Mouse (Mus musculus) liver, adult (tissue): Measurements from ENCODE around the gene Grap2.

Source experiments
- GATA4 ChIP-seq: IDR thresholded peaks from 2 replicates; pipeline ENCODE4 v1.6.1; 2014; ENCODE audit warnings: mild to moderate bottlenecking, low read length; ENCODE audit not compliant: insufficient replicate concordance

The Grap2 gene

DNA sequence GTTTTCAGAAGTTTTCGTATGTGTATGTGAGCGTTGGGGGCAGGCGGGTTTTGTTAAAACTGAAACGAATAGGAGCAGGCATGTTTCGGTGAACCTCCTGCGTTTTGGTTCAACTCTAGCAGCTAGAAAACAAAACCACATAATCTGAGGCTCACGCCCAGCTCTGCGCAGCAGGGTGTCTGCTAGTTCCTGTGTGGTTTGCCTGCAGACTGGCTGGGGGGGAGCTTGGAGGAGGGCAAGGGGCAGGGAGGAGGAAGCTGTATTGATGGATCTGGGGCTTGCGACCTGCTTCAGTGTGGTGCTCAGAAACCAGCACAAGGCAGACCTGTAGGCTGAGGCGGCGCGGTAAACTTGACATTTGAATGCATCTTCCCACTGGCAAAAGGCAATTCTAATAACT is at the start of gene Grap2:
Gene Grap2 (plus strand): TSS at position 304 of the 400 bp plus-strand sequence.
- no peak for TF ChIP-seq GATA4

DNA sequence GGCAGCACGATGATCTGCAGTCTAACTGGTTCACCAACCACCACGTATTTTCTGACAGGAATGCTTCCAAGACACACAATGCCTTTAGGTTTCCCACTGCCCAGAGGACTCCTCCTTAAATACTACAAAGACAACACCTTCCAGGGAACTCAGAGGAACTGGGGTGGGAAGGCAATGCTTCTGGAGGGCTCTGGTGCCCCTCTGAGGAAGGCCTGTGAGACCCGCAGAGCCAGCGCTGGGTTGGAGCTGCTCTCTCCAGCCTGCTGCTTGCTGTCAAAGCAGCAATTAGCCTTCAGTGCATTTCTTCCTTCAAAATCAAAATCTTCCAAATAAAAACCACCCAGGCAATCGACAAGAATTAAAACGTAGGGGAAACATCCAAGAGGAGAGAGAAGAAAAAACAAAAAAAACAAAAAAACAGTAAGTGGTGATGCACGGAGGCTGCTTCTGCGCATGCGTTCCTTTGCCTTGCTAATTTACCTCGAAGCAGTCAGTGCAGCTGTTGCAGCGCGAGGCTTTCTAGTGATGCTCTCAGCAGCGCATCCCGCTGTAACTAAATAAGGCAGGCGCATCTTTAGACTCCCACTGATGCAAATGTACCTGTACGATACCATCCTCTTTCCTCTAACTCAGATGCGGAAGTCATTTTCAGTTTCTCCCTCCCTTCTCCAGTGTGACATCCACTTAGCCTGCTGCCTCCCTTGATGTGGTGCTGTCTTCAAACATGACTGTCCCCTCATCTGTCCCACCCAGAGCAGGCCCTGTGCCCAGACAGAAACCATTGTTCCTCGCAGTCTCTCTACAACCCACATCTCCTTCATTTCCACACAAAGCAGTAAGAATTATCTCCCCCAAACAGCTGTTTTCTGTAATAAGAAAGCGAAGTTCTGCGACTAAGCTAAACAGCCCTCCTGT is 42.2 kb upstream of the Grap2 start:
- no peak for TF ChIP-seq GATA4

GRCm38 (mm10) chr15:80531026-80531425 is 41.4 kb upstream of the Grap2 start:
- no peak for TF ChIP-seq GATA4

DNA sequence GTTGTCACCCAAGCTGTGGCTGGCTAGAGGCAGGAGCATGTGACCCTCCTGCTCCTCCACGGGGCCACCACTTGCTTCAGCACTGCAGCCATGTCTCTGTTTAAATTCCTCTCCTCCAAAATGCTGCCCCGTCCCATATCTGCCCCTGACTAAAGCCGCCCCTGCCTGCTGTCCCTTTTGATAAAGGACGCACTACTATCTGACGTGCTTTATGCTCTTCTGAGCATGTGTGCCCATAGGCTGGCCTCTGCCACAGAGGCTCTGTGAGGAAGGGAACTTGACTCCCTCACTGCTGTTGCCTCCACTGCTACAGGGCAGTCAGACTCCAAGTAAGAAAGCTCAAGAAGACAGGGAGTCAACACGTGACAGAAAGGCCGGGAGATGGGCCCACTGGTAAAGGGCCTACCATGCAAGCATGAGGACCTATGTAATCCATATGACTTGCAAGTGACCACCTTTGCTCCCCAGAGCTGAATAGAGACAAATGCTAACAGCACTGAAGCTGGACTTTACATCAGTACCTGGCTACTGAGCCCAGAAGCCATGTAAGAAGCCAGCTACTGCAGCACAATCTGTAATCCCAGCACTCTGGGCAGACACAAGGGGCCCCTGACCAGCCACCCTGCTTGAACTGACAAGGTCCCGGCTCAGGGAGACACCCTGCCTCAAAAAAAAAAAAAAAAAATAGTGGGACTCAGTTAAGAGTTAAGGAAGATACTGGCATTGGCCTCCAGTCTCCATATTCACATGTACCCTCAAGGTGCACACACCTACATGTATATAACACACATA is 39.9 kb upstream of the Grap2 start:
- no peak for TF ChIP-seq GATA4

DNA sequence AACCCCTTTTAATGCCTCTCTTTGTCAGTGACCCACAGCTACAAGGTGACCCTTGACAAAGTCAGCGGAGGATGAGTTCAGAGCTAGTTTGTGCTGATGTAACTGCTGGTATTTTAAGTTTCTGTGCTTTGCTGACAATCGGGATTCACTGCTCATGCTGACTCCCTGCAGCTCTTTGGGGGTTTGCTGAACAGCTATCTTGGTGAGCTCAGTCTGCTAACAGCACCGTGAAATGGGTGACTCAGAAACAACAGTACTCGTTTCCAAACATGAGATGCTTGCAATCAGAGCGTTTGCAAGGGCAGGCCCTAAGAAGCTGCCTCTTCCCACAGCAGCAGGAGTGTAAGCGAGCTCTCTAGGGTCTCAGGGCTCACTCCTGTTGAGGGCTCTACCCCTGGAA is 39.1 kb upstream of the Grap2 start:
- TF ChIP-seq GATA4, result no peak

DNA sequence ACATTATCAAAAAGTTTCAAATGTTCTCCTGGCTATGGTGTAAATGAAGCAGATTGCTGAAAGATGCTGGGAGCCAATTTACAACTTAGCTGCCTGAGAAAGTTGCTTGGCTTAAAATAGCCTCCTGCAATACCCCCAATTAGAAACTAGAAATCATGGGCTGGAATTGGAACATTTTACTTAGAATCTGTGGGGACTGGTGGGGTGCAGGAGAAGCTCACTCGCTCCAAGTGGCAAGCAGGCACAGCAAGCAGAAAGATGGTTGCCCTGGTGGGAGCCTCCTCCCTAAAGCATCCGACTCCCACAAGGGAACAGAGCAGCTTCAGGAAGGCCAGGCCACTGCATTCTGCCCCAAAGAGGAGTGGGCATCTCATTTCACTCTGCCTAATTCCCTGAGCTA is 36.3 kb upstream of the Grap2 start:
- no peak for TF ChIP-seq GATA4

DNA sequence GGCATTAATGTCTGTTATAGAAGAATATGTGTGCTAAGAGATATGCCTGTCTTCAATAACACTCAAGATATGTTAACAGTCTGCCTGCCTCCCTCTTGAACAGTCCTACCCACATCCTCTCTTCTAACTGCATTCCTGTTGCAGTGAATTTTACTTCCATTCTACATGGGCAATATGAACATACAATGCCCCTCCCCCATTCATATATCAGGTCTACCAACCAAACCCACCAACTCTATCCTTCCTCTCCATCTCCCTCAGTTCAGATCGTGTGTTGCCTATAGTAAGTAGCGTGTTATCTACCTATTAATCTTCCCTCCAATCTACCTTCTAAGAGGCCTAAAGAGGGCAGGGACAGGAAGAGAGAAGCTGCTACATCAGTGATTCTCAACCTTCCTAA is 34.3 kb upstream of the Grap2 start:
- no peak for TF ChIP-seq GATA4

GRCm38 (mm10) chr15:80538671-80539340 is 33.6 kb upstream of the Grap2 start:
- TF ChIP-seq GATA4, result no peak

GRCm38 (mm10) chr15:80544115-80544514 is 28.3 kb upstream of the Grap2 start:
- no peak for TF ChIP-seq GATA4

DNA sequence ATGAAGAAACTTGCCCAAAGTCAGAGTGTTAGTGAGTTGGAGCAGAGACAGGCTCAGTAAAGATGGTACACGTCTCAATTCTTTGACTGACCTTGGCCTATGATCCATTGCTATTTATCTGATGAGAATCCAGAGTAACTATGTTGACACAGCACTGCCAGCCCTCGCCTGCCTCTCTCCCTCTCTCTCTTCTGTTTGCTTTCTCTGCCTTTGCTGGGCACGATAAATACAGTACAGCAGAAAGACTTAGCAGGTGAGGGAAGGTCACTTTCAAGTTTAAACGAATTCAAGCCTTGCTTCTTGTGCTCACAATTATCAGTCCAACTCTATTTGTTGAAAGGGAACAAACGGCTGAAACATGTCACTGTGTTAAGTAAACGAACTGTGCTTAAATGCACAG is 27.0 kb upstream of the Grap2 start:
- TF ChIP-seq GATA4, result no peak

GRCm38 (mm10) chr15:80554860-80555822 is 17.3 kb upstream of the Grap2 start:
- TF ChIP-seq GATA4, result no peak

GRCm38 (mm10) chr15:80556021-80556420 is 16.4 kb upstream of the Grap2 start:
- no peak for TF ChIP-seq GATA4

GRCm38 (mm10) chr15:80557745-80558144 is 14.6 kb upstream of the Grap2 start:
- TF ChIP-seq GATA4, result no peak

DNA sequence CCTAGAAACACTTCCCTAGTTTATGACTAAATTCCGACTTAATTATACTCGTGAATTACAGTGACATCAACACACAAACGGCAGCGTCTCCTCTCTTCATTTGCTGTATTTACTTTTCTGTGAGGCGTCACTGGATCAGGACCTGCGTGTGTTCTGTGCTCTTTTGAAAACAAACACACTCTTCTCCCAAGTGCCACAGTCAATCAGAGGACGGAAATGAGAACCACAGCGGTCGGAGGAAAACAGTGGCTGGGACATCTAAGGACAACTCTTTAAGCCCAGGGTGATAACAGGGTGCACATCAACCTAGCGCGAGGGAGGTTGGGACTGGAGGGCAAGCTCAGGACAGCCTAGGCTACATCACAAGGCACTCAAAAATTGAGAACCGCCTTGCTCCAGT is 12.9 kb upstream of the Grap2 start:
- TF ChIP-seq GATA4, result no peak
